ENCODE assay signal across 15 mouse cellular contexts in genomic region chr16:34923630-34924029, GRCm38 (mm10).
DNase-seq lines count a peak whose midpoint lies in the region; ATAC-seq and TF ChIP-seq lines count a peak whose summit lies in the region.
"Had no signal": no experiment of that assay in that cellular context is flagged by ENCODE, and none has a peak within 500 bp of the region (broad histone marks: within the 10 kb centered on the region; RNA-seq: fewer than 3 reads in every experiment).

No protein-coding gene starts in this region.

- peak overlapping the region; percentile 84 for H3K27ac ChIP-seq in gastrocnemius, adult 2 months
- no peak overlapping the region for H3K27ac ChIP-seq in hindbrain, postnatal 0 days
- H3K27ac ChIP-seq in hindbrain, embryonic 11.5 days (ENCODE audit: low read depth, low read length), result no peak overlapping the region
- peak overlapping the region; percentile 88 for H3K27ac ChIP-seq in lung, embryonic 14.5 days (ENCODE audit: low read depth)
- H3K27ac ChIP-seq in small intestine, adult 2 months (ENCODE audit: insufficient read depth, low read depth, low read length), result peak overlapping the region; percentile 80
- H3K27ac ChIP-seq: forebrain, embryonic 15.5 days; limb, embryonic 13.5 days; macrophage; midbrain, embryonic 12.5 days had no signal

- H3K9me3 ChIP-seq in hindbrain, postnatal 0 days (ENCODE audit: low read length), result no peaks in the 10 kb centered on the region
- no peaks in the 10 kb centered on the region for H3K9me3 ChIP-seq in hindbrain, embryonic 11.5 days (ENCODE audit: control insufficient read depth, low read length)
- H3K9me3 ChIP-seq in lung, embryonic 14.5 days (ENCODE audit: low read depth, low read length), result no peaks in the 10 kb centered on the region
- H3K9me3 ChIP-seq: forebrain, embryonic 15.5 days; limb, embryonic 13.5 days; midbrain, embryonic 12.5 days had no signal

- no peak for DNase-seq in gastrocnemius, adult 2 months
- no peak for DNase-seq in gastrocnemius, postnatal 25 days
- no peak for DNase-seq in hindbrain, postnatal 0 days (ENCODE audit: low spot score)
- no peak for DNase-seq in hindbrain, embryonic 11.5 days (ENCODE audit: low spot score)
- DNase-seq in lung, embryonic 14.5 days, result no peak
- no peak for DNase-seq in lung, postnatal 36 days
- DNase-seq in left cerebral cortex, postnatal 4 days, result no peak
- DNase-seq: cerebellum, postnatal 14 days; heart, adult 18-20 months had no signal

- intact Hi-C loops in gastrocnemius, adult 2 months (cut with DNase I), result loop anchor here (2.0 kb wide), 1 partner anchor 21 kb away; no protein-coding TSS in a partner anchor
- intact Hi-C loops in left cerebral cortex, postnatal 4 days (cut with DNase I), result no loop called here

- 89% methylated on average over 9 of the region's 9 CpGs for WGBS in hindbrain, postnatal 0 days
- WGBS in hindbrain, embryonic 11.5 days, result 79% methylated on average over 9 of the region's 9 CpGs
- 31% methylated on average over 9 of the region's 9 CpGs for WGBS in lung, embryonic 14.5 days
- WGBS in small intestine, adult 2 months, result 73% methylated on average over 9 of the region's 9 CpGs

- no peak for TF ChIP-seq CTCF in gastrocnemius, adult 2 months (IDR thresholded peaks at IDR 0.05)
- TF ChIP-seq CTCF in hindbrain, postnatal 0 days (IDR thresholded peaks at IDR 0.05; ENCODE audit: low read depth), result no peak
- no peak for TF ChIP-seq CTCF in lung, embryonic 14.5 days (IDR thresholded peaks at IDR 0.05; ENCODE audit: low read depth)
- TF ChIP-seq CTCF in small intestine, adult 2 months (IDR thresholded peaks at IDR 0.05; ENCODE audit: extremely low read depth, insufficient read length, insufficient replicate concordance, low read depth, low read length), result no peak

- TF ChIP-seq POLR2A in small intestine, adult 2 months (IDR thresholded peaks at IDR 0.05; ENCODE audit: low read depth, low read length), result no peak

- peak overlapping the region; percentile 63 for H3K4me3 ChIP-seq in gastrocnemius, adult 2 months
- no peak overlapping the region for H3K4me3 ChIP-seq in hindbrain, postnatal 0 days (ENCODE audit: low read length)
- H3K4me3 ChIP-seq in hindbrain, embryonic 11.5 days (ENCODE audit: low read depth, low read length), result no peak overlapping the region
- H3K4me3 ChIP-seq in lung, embryonic 14.5 days (ENCODE audit: low read depth, low read length), result peak overlapping the region; percentile 52
- H3K4me3 ChIP-seq in small intestine, adult 2 months (ENCODE audit: low read depth, low read length), result peak overlapping the region; percentile 48
- H3K4me3 ChIP-seq: erythroblast, embryonic 14.5 days; forebrain, embryonic 15.5 days; limb, embryonic 13.5 days; midbrain, embryonic 12.5 days had no signal

- ATAC-seq in hindbrain, postnatal 0 days, result no peak
- no peak for ATAC-seq in hindbrain, embryonic 11.5 days (ENCODE audit: low FRiP score)
- no peak for ATAC-seq in lung, embryonic 14.5 days (ENCODE audit: insufficient read depth)
- ATAC-seq: forebrain, embryonic 15.5 days had no signal

- no peak overlapping the region for H3K9ac ChIP-seq in hindbrain, postnatal 0 days (replicated peaks; ENCODE audit: low read length)
- no peak overlapping the region for H3K9ac ChIP-seq in hindbrain, embryonic 11.5 days (ENCODE audit: low read depth, low read length)
- H3K9ac ChIP-seq in lung, embryonic 14.5 days, result peak overlapping the region; percentile 65
- H3K9ac ChIP-seq: forebrain, embryonic 15.5 days; limb, embryonic 13.5 days; midbrain, embryonic 12.5 days had no signal

- no peaks in the 10 kb centered on the region for H3K36me3 ChIP-seq in hindbrain, postnatal 0 days (ENCODE audit: insufficient read depth, low read length)
- no peaks in the 10 kb centered on the region for H3K36me3 ChIP-seq in hindbrain, embryonic 11.5 days (ENCODE audit: control insufficient read depth, insufficient read depth, low read length)
- H3K36me3 ChIP-seq in lung, embryonic 14.5 days (ENCODE audit: insufficient read depth), result peaks cover 20% of the 10 kb centered on the region; the same call in 1 of the 2 replicates
- H3K36me3 ChIP-seq in small intestine, adult 2 months (ENCODE audit: control insufficient read depth, insufficient read depth, low read length), result no peaks in the 10 kb centered on the region
- H3K36me3 ChIP-seq: forebrain, embryonic 15.5 days; limb, embryonic 13.5 days; midbrain, embryonic 12.5 days had no signal

- H3K4me2 ChIP-seq in hindbrain, postnatal 0 days (ENCODE audit: low read depth, low read length), result 0 out of 2 replicates have a peak overlapping the region, but pooled peaks have one; percentile 5
- H3K4me2 ChIP-seq in hindbrain, embryonic 11.5 days (replicated peaks; ENCODE audit: low read depth, low read length), result no peak overlapping the region
- H3K4me2 ChIP-seq in lung, embryonic 14.5 days, result peak overlapping the region; percentile 76
- H3K4me2 ChIP-seq: forebrain, embryonic 15.5 days; midbrain, embryonic 12.5 days had no signal

- no peaks in the 10 kb centered on the region for H3K27me3 ChIP-seq in hindbrain, postnatal 0 days (ENCODE audit: insufficient read depth, low read length)
- H3K27me3 ChIP-seq in hindbrain, embryonic 11.5 days (ENCODE audit: control insufficient read depth, insufficient read depth, low read length), result no peaks in the 10 kb centered on the region
- no peaks in the 10 kb centered on the region for H3K27me3 ChIP-seq in lung, embryonic 14.5 days (ENCODE audit: insufficient read depth, low read length)
- no peaks in the 10 kb centered on the region for H3K27me3 ChIP-seq in small intestine, adult 2 months (ENCODE audit: control insufficient read depth, insufficient read depth, low read length)
- H3K27me3 ChIP-seq: forebrain, embryonic 15.5 days; midbrain, embryonic 12.5 days had no signal

- no peaks in the 10 kb centered on the region; the same call in 1 of the 2 replicates for H3K4me1 ChIP-seq in hindbrain, postnatal 0 days (ENCODE audit: insufficient read depth, low read length)
- 0 out of 2 replicates have a peak, but pooled peaks cover 2% of the 10 kb centered on the region for H3K4me1 ChIP-seq in hindbrain, embryonic 11.5 days (replicated peaks; ENCODE audit: control insufficient read depth, insufficient read depth, low read length)
- H3K4me1 ChIP-seq in lung, embryonic 14.5 days (ENCODE audit: insufficient read depth), result peaks cover 42% of the 10 kb centered on the region
- peaks cover 43% of the 10 kb centered on the region for H3K4me1 ChIP-seq in small intestine, adult 2 months (ENCODE audit: control insufficient read depth, insufficient read depth, insufficient read length, low read length)
- H3K4me1 ChIP-seq: forebrain, embryonic 15.5 days had no signal

Comparison
In these comparisons a context has a peak if more than half of its experiments do, and no peak if none do; other contexts are left out.
1. H3K27ac ChIP-seq: peak in gastrocnemius, adult 2 months (single experiment), lung, embryonic 14.5 days (single experiment) and small intestine, adult 2 months (single experiment); none in hindbrain, postnatal 0 days (single experiment) and hindbrain, embryonic 11.5 days (single experiment).
2. H3K4me3 ChIP-seq: peak in gastrocnemius, adult 2 months (single experiment), lung, embryonic 14.5 days (single experiment) and small intestine, adult 2 months (single experiment); none in hindbrain, postnatal 0 days (single experiment) and hindbrain, embryonic 11.5 days (single experiment).